Mouse (Mus musculus) kidney, adult 11 months (tissue): ENCODE measurements around the gene Hist1h1d.

Source experiments
- DNase-seq: peaks from one replicate; pipeline ENCODE4 v3.0.0; 2022

Hist1h1d gene

GRCm38 (mm10) chr13:23552962-23553361 is at the start of gene Hist1h1d:
Hist1h1d (plus strand) TSS chr13:23553262.
- no peak for DNase-seq

- no peak for DNase-seq
These were observed 49.3 kb upstream of the Hist1h1d start for GRCm38 (mm10) chr13:23503797-23504196.

GRCm38 (mm10) chr13:23505662-23506345 is 47.3 kb upstream of the Hist1h1d start:
- DNase-seq = no peak

- no peak for DNase-seq
These were observed 46.7 kb upstream of the Hist1h1d start for GRCm38 (mm10) chr13:23506351-23506750.

- DNase-seq = no peak
These were observed 46.1 kb upstream of the Hist1h1d start for GRCm38 (mm10) chr13:23506819-23507515.

- no peak for DNase-seq
These were observed 42.9 kb upstream of the Hist1h1d start for GRCm38 (mm10) chr13:23510127-23510526.

GRCm38 (mm10) chr13:23513517-23513916 is 39.5 kb upstream of the Hist1h1d start:
- no peak for DNase-seq

GRCm38 (mm10) chr13:23515281-23515680 is 37.8 kb upstream of the Hist1h1d start:
- DNase-seq = no peak

- DNase-seq = no peak
These were observed 37.0 kb upstream of the Hist1h1d start for GRCm38 (mm10) chr13:23515826-23516620.

GRCm38 (mm10) chr13:23516822-23517602 is 36.0 kb upstream of the Hist1h1d start:
- peak; percentile 62 for DNase-seq

GRCm38 (mm10) chr13:23517603-23518294 is 35.3 kb upstream of the Hist1h1d start:
- peak; percentile 84 for DNase-seq

- DNase-seq = no peak
These were observed 34.8 kb upstream of the Hist1h1d start for GRCm38 (mm10) chr13:23518295-23518603.

GRCm38 (mm10) chr13:23518885-23519284 is 34.2 kb upstream of the Hist1h1d start:
- DNase-seq = peak; percentile 62

- DNase-seq = peak; percentile 52
These were observed 33.6 kb upstream of the Hist1h1d start for GRCm38 (mm10) chr13:23519416-23519815.

- peak; percentile 59 for DNase-seq
These were observed 31.4 kb upstream of the Hist1h1d start for GRCm38 (mm10) chr13:23521703-23522102.

GRCm38 (mm10) chr13:23523976-23524375 is 29.1 kb upstream of the Hist1h1d start:
- DNase-seq = no peak

- DNase-seq = peak; percentile 58
These were observed 28.4 kb upstream of the Hist1h1d start for GRCm38 (mm10) chr13:23524654-23525053.

- no peak for DNase-seq
These were observed 27.2 kb upstream of the Hist1h1d start for GRCm38 (mm10) chr13:23525901-23526300.

GRCm38 (mm10) chr13:23526312-23526711 is 26.8 kb upstream of the Hist1h1d start:
- peak; percentile 83 for DNase-seq

- DNase-seq = peak; percentile 27
These were observed 24.1 kb upstream of the Hist1h1d start for GRCm38 (mm10) chr13:23529005-23529404.

GRCm38 (mm10) chr13:23529480-23530165 is 23.4 kb upstream of the Hist1h1d start:
- no peak for DNase-seq
